Mouse (Mus musculus): Measurements from ENCODE around the gene Gcfc2. TPM values are rescaled to one million over a fixed set of nuclear protein-coding genes. Genes with fewer than 3 reads are reported as not detected.

The Gcfc2 gene
- total RNA-seq (2021) = 1 to 10 TPM; 4.3 to 5.8 TPM

- intact Hi-C loops (cut with DNase I) = no loop called here
- DNase-seq = peak; percentile 96 to 97
Observed at GRCm38 (mm10) chr6:81923523-81924142, at the start of gene Gcfc2. Gcfc2 (plus strand) TSS chr6:81923669.

- intact Hi-C loops (cut with DNase I) = no loop called here
- no peak for DNase-seq
Observed at GRCm38 (mm10) chr6:81895678-81896230, 27.7 kb upstream of the Gcfc2 start.

- intact Hi-C loops (cut with DNase I) = no loop called here
- DNase-seq = no peak
Observed at GRCm38 (mm10) chr6:81910302-81910855, 13.1 kb upstream of the Gcfc2 start.

- intact Hi-C loops (cut with DNase I) = no loop called here
- DNase-seq = no peak
Observed at GRCm38 (mm10) chr6:81911244-81911643, 12.2 kb upstream of the Gcfc2 start.

- intact Hi-C loops (cut with DNase I) = no loop called here
- DNase-seq = no peak
Observed at GRCm38 (mm10) chr6:81911713-81912112, 11.8 kb upstream of the Gcfc2 start.

GRCm38 (mm10) chr6:81912177-81912576, 11.3 kb upstream of the Gcfc2 start:
- intact Hi-C loops (cut with DNase I) = no loop called here

GRCm38 (mm10) chr6:81924304-81924703, 835 bp downstream of the Gcfc2 start:
- intact Hi-C loops (cut with DNase I) = no loop called here
- DNase-seq = peak in 1 of 2 experiments; percentile 4

More at GRCm38 (mm10) chr6:81912177-81912576, 11.3 kb upstream of the Gcfc2 start:
- no peak for DNase-seq

GRCm38 (mm10) chr6:81929402-81929801, 5.9 kb downstream of the Gcfc2 start:
- DNase-seq = no peak
- intact Hi-C loops (cut with DNase I) = no loop called here

GRCm38 (mm10) chr6:81933281-81933680, 9.8 kb downstream of the Gcfc2 start:
- intact Hi-C loops (cut with DNase I) = no loop called here
- no peak for DNase-seq

GRCm38 (mm10) chr6:81941718-81942117, 18.2 kb downstream of the Gcfc2 start:
- DNase-seq = no peak

DNA sequence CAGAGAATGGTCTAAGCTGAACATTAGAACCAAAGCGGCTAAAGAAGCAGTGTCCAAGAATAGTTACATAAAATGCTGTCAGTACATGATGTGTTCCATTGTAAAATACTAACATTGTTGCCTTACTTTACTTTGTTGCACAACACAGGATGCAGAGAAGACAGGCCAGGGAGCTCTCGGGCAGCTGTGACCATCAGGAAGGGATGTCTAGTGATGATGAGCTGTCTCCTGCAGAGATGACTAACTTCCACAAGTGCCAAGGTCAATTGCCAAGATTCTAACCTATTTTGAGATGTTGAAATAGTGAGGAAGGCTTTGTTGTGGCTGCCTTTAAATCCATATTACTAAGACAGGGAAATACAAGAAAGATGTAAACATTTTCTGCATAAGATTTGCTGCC, 19.8 kb downstream of the Gcfc2 start:
- DNase-seq = no peak
- intact Hi-C loops (cut with DNase I) = no loop called here

More at GRCm38 (mm10) chr6:81941718-81942117, 18.2 kb downstream of the Gcfc2 start:
- intact Hi-C loops (cut with DNase I) = no loop called here

GRCm38 (mm10) chr6:81944432-81944831, 21.0 kb downstream of the Gcfc2 start:
- no peak for DNase-seq
- intact Hi-C loops (cut with DNase I) = no loop called here

- DNase-seq = no peak
- intact Hi-C loops (cut with DNase I) = no loop called here
Observed at GRCm38 (mm10) chr6:81946906-81947305, 23.4 kb downstream of the Gcfc2 start.

DNA sequence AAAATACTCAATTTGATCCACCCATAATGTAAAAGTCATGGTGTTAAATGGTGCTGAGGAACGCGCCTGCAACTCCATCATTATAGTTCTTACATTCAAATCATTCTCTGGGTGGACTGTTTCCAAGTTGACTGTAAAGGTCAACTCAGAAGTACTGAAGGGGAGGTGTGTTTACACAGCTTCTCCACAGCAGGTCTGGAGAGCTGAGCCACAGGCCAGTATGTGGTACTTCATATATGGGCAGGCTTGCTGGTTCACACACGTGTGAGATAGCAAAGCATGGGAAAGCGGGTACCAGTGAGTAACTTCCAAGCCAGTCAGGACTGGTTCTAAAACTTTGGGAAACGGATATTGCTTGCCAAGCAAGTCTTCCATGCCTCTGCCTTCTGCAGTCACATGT, 31.7 kb downstream of the Gcfc2 start:
- intact Hi-C loops (cut with DNase I) = no loop called here
- DNase-seq = no peak

DNA sequence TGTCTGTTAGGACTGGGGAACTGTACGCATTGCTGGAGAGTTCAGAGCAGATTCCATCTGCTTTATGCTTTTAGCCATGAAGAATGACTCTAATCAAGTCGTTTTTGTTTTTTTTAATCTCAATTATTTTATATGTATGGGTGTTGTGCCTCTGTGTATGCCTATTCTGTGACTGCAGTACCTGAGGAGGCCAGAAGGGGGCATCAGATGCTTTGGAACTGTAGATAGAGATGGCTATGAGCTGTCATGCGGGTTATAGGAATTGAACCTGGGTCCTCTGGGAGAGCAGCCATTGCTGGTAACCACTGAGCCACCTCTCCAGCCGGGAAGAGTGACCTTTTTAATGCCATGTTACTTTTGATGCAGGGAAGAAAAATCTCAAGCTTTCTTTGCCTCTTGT, 32.9 kb downstream of the Gcfc2 start:
- peak in 1 of 2 experiments; percentile 10 for DNase-seq
- intact Hi-C loops (cut with DNase I) = no loop called here

DNA sequence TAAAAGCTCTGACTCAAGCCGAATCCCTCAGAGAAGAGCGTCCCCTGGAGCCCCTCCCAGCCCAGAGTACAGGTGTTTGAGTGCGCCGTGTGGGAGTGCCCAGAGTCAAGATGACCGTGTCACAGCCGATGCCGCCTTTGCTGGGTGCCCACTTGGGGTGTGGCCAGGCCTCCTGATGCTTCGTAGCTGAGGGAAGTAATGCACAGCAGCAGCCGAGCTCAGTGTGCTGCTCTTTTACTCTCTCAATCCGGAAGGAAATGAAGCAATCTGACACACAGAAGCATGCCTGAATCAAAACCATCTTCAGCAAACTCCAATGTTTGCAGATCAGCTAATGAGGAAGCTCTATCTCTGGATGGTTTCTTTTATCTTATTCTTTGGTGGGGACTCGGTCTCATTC, 34.5 kb downstream of the Gcfc2 start:
- intact Hi-C loops (cut with DNase I) = no loop called here
- no peak for DNase-seq

- DNase-seq = no peak
- intact Hi-C loops (cut with DNase I) = no loop called here
Observed at GRCm38 (mm10) chr6:81959866-81960265, 36.4 kb downstream of the Gcfc2 start.

DNA sequence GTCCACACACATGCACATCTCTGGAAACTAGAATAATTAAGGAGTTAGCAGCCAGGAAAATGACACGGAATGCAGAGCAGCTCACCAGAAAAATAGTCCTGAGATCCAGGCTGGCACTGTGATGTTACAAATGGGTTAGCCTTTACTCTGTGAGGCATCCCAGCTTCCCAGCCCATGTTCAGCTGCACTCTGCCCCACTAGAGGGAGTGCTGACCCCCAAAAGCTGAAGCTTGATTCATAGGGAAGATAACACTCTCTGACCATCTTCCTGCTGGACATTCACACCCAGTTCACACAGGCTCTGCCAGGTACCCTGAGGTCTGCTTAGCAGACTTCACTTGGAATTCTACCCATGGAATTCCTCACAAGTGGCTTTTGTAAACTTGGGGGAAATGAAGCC, 36.8 kb downstream of the Gcfc2 start:
- intact Hi-C loops (cut with DNase I) = no loop called here

GRCm38 (mm10) chr6:81965296-81966067, 42.0 kb downstream of the Gcfc2 start, which contains the start of gene Mrpl19:
Mrpl19 (minus strand) TSS chr6:81965958.
- DNase-seq = peak; percentile 95 to 98
- intact Hi-C loops (cut with DNase I) = no loop called here

More for the DNA sequence above, 36.8 kb downstream of the Gcfc2 start:
- no peak for DNase-seq

DNA sequence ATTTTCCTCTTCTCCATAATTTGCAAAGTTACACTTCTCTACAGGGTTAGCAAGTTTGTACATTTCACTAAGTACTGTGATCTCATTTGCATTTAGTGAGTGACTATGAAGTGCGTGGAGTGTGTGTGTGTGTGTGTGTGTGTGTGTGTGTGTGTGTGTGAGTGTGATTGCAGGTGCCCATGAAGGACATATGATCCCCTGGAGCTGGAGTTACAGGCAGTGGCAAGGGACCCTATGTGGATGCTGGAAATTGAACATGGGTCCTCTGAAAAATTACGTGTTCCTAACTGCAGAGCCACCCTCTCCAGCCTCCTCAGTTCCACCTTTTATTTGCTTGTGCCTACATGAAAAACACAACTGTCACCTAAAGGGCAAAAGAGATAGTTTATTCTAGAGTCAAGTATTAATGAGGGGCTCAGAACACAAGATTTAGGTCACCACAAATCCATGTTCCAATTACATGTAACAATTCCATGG, 42.6 kb downstream of the Gcfc2 start:
- intact Hi-C loops (cut with DNase I) = no loop called here

GRCm38 (mm10) chr6:81971196-81971595, 47.7 kb downstream of the Gcfc2 start:
- intact Hi-C loops (cut with DNase I) = no loop called here
- DNase-seq = no peak

More for the DNA sequence above, 42.6 kb downstream of the Gcfc2 start:
- no peak for DNase-seq
